Mouse (Mus musculus): ENCODE data around the gene B4galnt1.

DNA sequence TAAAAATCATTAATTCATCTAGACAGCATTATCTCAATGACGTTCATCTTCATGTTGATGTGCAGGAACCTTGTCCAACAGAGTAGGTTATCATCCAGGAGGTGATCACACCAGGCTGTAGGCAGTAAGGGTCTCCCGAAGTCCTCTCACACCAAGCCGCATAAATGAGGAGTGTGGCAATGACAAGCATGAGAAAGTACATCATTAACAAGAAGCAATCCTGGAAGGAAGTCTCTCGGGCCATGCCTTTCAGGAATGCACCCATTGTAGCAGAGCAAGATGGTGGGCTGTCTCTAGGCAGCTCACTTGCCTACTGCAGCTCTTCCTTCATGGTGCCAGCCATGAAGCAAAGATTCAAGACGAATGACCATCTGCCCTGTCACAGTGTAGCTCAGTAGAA is 10.4 kb upstream of the B4galnt1 start:
- TF ChIP-seq CTCF (IDR thresholded peaks at IDR 0.05; ENCODE audit: insufficient read depth, low read length) (no peak), POLR2A (IDR thresholded peaks at IDR 0.05; ENCODE audit: borderline replicate concordance, extremely low read depth, low read depth, low read length) (no peak)
